Mouse (Mus musculus) heart, adult 2 months (tissue): ENCODE data around the gene Rpl6.

ENCODE experiments used
- CTCF ChIP-seq: fragments of 200-600 bp; IDR thresholded peaks from 2 replicates; pipeline ENCODE4 v1.8.1; 2022; ENCODE audit warnings: antibody characterized with exemption, mild to moderate bottlenecking, moderate library complexity
- EP300 ChIP-seq: fragments of 200-500 bp; IDR thresholded peaks from 2 replicates; pipeline ENCODE4 v1.6.1; 2011; ENCODE audit warnings: low read depth, low read length, control low read depth; ENCODE audit not compliant: insufficient read depth
- POLR2A ChIP-seq: fragments of 200-500 bp; IDR thresholded peaks from 2 replicates; pipeline ENCODE4 v1.6.1; 2011; ENCODE audit warnings: mild to moderate bottlenecking, low read depth, low read length, control low read depth; ENCODE audit not compliant: insufficient read depth

DNA sequence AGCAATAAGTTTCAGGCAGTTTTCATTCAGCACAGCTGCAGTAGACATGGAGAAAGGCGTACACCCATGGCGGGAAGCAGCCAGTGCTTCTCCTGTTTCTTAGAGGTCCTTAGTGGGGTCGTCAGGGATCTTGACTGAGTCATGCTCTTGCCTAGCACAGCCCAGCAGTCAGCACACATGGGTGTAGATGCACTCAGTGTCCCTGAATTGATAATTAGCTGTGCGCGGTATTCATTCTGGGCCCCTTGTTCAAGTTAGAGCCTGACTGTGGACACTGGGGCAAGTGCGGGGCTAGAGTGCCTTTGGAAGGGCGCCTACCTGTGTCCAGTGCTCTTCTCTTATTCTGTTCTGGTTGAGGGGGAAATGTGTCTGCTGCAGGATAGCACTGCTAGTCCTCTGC lies 40.9 kb downstream of the Rpl6 start:
- no peak for TF ChIP-seq POLR2A
- no peak for TF ChIP-seq CTCF
- TF ChIP-seq EP300, result no peak
